Mouse (Mus musculus) thymus, postnatal 10 days (tissue): ENCODE results near the gene Endou.

ENCODE experiments used
- DNase-seq, 2 experiments: peaks; one replicate each; pipeline ENCODE4 v3.0.0; 2021; ENCODE audit warnings: low spot score in 2 of 2

Gene Endou

GRCm38 (mm10) chr15:97731111-97731510, at the start of gene Endou:
TSS of gene Endou (minus strand) at chr15:97731339.
- peak; percentile 68 to 77 for DNase-seq

DNA sequence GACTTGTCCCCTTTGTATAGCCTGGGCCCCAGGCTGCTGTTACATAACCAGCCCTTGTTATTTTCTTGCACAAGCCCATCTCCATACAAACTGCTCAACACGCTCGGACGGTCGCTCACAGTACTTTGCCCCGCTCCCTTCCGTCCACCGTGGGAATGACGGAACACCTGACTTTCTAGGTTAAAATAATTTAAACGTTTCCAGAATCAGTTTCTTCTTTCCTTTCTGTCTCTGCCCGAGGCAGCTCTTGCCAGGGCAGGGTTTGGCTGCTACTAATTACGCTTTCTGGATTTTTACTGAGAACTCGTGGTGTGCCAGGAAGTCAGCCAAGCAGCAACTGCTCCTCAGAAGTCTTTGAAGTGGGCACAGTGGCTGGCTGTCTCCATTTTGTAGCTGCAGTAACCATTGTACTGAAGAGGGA, 49.5 kb upstream of the Endou start:
- peak in 1 of 2 experiments; percentile 44 for DNase-seq

- DNase-seq: no peak
Measured at GRCm38 (mm10) chr15:97779576-97779975, 48.4 kb upstream of the Endou start.

DNA sequence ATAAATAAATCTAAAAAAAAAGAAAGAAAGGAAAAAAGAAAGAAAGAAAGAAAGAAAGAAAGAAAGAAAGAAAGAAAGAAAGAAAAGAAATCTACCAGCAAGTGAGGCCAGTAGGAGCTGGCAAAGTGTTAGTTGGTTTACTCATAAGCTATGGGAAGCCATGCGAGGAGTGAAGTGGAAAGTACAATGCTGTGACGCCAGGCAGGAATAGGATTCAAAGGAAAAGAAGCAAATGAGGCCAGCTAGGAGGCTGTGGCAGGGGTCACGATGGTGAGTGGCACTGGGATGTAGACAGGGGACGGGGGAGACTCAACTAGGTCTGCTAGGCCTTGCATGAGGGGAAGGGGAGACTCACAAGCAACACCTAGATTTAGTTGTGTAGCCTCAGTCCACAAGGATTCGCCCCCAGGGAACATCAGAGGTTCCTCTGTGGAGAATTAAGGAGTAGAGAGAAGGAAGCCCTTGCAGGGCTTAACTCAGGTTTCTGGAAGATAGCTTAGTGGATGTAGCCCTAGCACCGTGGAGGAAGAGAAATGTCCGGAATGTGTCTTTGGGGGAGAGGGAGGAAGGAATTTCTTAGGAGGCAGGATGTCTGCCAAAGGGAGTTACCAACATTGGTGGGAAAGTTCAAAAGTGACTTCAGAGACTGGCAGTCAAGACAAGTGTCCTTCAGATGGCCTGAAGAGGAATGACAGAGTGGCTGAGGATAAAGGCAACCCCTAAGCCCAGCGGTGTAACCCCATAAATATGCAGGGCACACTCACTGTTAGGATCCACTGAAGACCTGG, 47.4 kb upstream of the Endou start, which contains the start of gene Slc48a1:
Gene Slc48a1, plus strand, starts transcription at position 210 of the 788 bp plus-strand sequence.
- DNase-seq: no peak

GRCm38 (mm10) chr15:97776919-97777318, 45.8 kb upstream of the Endou start:
- no peak for DNase-seq

DNA sequence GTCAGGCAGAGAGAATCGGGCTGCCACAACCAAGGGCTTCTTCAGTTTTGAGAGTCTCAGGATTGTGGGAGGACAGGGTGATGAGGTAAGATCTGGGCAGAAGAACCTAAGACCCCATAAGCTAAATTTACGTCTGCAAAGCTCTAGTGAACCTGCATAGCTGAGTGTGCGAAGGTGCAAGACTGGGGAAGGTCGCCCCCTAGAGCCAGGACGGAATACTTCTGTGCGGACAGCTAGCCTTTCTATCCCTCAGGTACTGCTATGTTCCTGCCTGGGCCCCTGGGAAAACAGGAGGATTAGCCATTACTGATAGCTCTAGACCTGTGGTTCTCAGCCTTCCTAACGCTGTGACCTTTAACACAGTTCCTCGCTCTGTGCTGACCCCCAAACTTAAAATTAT, 45.4 kb upstream of the Endou start:
- DNase-seq: peak; percentile 49 to 87

GRCm38 (mm10) chr15:97773961-97774370, 42.8 kb upstream of the Endou start:
- no peak for DNase-seq

- no peak for DNase-seq
Measured at GRCm38 (mm10) chr15:97773108-97773507, 42.0 kb upstream of the Endou start.

- DNase-seq: no peak
Measured at GRCm38 (mm10) chr15:97770280-97770679, 39.1 kb upstream of the Endou start.

- no peak for DNase-seq
Measured at GRCm38 (mm10) chr15:97768192-97768591, 37.1 kb upstream of the Endou start.

GRCm38 (mm10) chr15:97767280-97768186, 36.4 kb upstream of the Endou start, which contains the start of gene Rapgef3:
TSS of gene Rapgef3 (minus strand) at chr15:97767972.
- peak; percentile 88 to 90 for DNase-seq

DNA sequence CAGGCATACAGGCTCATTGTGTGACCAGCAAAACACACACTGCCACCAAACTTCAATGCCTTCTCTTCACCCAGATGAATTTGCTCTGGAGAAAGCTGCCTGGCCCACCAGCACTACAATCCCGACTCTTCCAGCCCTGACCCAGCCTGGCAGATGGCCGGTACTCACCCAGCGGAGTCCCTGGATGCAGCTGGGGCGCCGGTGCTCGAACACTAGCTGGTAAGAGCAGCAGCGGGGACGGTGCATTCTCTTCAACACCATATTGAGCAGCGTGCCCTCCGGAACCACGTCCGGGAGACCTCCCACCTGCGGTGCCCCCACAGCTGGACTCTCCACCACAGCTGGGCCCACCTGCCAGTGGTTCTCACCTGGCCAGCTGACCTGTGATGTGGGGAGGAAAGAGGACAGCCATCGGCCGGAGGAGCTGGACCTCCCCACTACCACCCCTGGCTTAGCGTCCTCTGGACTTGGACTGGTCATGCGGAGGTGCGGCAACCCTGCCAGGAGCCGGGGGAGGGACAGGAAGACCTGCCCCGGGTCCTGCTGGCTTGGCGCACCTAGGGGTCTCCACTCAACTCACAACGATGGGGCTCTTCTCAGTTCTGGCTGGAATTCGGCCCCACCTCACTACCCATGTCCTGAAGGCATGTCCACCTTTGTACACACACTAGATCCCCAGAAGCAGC, 35.6 kb upstream of the Endou start:
- DNase-seq: no peak

DNA sequence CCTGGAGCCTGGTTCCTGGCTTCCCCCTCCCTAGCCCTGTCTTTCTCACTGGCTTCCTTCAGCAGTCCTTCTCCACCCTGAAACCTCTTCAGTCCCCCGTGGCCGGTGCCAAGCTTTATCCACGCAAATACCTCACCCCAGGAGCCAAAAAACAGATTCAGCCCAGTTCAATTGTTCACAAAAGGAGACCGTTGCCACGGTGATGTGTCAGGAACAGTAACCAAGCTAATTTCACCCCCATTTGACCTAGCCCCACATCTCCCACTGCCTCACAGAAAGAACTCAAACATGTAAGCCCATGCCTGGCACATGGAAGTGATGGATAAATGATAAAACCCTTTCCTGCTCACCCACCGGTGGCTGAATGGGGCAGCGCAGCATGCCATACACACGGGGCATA, 35.1 kb upstream of the Endou start:
- no peak for DNase-seq

- DNase-seq: no peak
Measured at GRCm38 (mm10) chr15:97765090-97765794, 34.1 kb upstream of the Endou start.

- no peak for DNase-seq
Measured at GRCm38 (mm10) chr15:97764532-97764931, 33.4 kb upstream of the Endou start.

DNA sequence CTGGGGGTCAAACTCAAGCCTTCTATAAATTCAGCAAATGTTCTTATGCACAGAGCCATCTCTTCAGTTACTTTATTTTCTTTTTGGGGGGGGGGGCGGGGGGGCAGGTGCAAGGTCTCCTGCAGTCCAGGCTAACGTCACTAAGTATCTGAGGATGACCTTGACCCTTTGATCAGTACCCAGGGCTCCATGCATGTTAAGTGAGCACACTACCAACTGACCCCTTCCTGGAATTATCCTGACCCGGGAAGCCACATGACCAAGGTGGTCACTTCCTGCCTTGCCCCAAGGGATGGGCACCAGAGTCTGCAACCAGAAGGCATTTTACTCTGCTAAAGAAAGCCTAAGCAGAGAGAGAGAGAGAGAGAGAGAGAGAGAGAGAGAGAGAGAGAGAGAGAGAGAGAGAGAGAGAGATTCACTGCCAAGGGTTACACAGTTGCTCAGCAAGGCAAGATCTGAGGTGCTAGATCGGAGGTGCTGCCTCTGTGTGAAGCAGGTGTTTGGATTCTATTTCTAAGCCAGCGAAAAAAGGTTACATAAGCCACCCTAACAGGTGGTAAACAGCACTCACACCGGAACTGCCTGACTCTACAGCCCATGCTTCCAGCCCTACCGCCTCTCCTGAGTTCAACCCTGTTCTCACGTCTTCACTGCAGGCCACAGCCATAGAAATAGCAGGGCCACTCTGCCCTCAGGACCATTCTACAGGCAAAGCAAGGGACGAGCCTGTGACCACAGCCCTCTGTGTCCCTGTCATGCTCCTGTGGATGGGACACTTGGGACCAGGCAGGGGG, 32.3 kb upstream of the Endou start:
- DNase-seq: no peak

GRCm38 (mm10) chr15:97762733-97763132, 31.6 kb upstream of the Endou start:
- no peak for DNase-seq

DNA sequence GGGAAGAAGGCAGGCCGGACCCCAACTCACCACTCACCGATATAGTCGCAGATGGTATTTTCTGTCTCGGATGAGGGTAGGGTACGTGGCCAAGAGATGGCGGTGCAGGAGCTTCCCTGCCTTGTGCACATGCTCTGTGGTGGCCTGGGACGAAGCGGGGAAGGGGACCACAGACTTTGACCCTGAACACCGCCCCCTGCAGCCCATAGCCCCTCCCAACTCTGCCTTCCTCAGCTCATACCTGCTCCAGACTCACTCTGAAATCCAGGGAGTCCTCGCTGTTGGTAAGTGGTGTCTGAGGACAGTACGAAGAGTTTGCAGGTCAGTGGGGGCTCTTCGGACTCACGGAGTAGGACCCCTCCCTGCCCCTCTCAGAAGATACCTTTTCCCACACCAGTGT, 30.3 kb upstream of the Endou start:
- DNase-seq: no peak

GRCm38 (mm10) chr15:97760952-97761351, 29.8 kb upstream of the Endou start:
- no peak for DNase-seq

DNA sequence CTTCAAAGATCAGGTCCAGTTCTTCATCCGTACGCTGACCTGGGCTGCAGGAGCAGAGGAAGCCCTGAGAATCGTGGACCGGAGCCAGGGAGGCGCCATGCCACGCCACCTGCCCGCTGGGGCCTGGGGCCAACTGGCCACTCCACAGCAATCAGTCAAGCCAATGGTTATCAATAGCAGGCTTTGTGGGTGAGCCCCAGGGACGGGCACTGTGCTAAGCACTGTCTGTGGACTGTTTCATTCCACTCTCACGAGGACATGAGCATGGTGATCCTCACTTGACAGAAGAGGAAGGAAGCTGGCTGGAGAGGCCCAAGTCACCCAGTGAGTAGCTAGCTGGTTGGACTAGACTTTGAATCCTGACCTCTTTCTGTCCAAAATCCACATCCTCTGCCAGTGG, 28.9 kb upstream of the Endou start:
- no peak for DNase-seq
